Mouse (Mus musculus) cerebellum, adult 2 months (tissue): ENCODE data around the gene Fth1.

Experiments
- CTCF ChIP-seq: fragments of 200-500 bp; IDR thresholded peaks from 2 replicates; pipeline ENCODE4 v1.5.1; 2011; ENCODE audit warnings: low read depth, mild to moderate bottlenecking, control low read depth, low read length, moderate library complexity, borderline replicate concordance; ENCODE audit not compliant: insufficient read depth
- POLR2A ChIP-seq: fragments of 200-500 bp; IDR thresholded peaks from 2 replicates; pipeline ENCODE4 v1.6.1; 2011; ENCODE audit warnings: low read length, control low read depth, borderline replicate concordance; ENCODE audit not compliant: insufficient read depth

DNA sequence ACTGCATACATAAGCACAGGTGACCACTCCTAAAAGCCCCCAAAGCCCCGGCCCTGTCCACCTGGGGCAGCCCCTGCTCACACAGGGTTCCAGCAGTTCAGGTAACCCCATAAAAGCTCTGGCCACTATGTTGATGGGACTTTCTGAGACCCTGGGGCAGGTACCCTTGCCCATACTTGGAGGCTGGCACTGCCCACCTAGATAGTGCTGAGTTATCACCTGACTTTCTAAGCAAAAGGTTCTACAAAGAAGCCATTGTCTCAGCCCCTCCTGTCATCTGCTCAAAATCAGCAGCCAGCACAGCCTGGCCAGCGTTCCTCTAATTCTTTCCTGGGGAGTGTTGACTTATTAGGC is 17.6 kb downstream of the Fth1 start:
- no peak for TF ChIP-seq POLR2A
- TF ChIP-seq CTCF, result no peak
